Mouse (Mus musculus): ENCODE results near the gene Med15.

- TF ChIP-seq CTCF (IDR thresholded peaks at IDR 0.05; ENCODE audit: extremely low read depth, insufficient read depth, low read length) (no peak), POLR2A (IDR thresholded peaks at IDR 0.05; ENCODE audit: extremely low read depth, insufficient read depth, low read length) (no peak)
Observed at GRCm38 (mm10) chr16:17604941-17605340, 127.8 kb downstream of the Med15 start.

All from cortical plate, adult 2 months (tissue).